Mouse (Mus musculus) kidney, embryonic 15.5 days (tissue): ENCODE measurements at regions not wholly inside any gene's neighbourhood (a gene's known extent, or its start where the extent isn't known, plus 50 kb on each side); places are given as distances from the start of the nearest gene placed in this dataset.

Experiments
- ATAC-seq: fragments of 200-750 bp; cut with Nextera tagmentation; replicated peaks from 2 replicates; pipeline ENCODE4 v1.8.0; 2017; ENCODE audit warnings: moderate TSS enrichment; ENCODE audit not compliant: low FRiP score
- H3K27ac ChIP-seq: fragments of 300-500 bp; sonication (generic); 2 replicates; pipeline ENCODE4 v1.5.1; 2015; ENCODE audit warnings: mild to moderate bottlenecking, inconsistent platforms
- H3K27me3 ChIP-seq: fragments of 300-500 bp; sonication (generic); 2 replicates; pipeline ENCODE4 v1.6.1; 2015; ENCODE audit warnings: inconsistent platforms
- H3K36me3 ChIP-seq: fragments of 300-500 bp; sonication (generic); 2 replicates; pipeline ENCODE4 v1.6.1; 2015; ENCODE audit warnings: inconsistent platforms
- H3K4me1 ChIP-seq: fragments of 300-500 bp; sonication (generic); 2 replicates; pipeline ENCODE4 v1.6.1; 2015; ENCODE audit warnings: inconsistent platforms
- H3K4me2 ChIP-seq: fragments of 300-500 bp; sonication (generic); 2 replicates; pipeline ENCODE4 v1.6.1; 2015; ENCODE audit warnings: moderate library complexity, mild to moderate bottlenecking, inconsistent platforms
- H3K4me3 ChIP-seq: fragments of 300-500 bp; sonication (generic); replicated peaks from 2 replicates; pipeline ENCODE4 v1.5.1; 2015; ENCODE audit warnings: mild to moderate bottlenecking, inconsistent platforms
- H3K9ac ChIP-seq: fragments of 300-500 bp; sonication (generic); 2 replicates; pipeline ENCODE4 v1.6.1; 2015; ENCODE audit warnings: mild to moderate bottlenecking, inconsistent platforms
- H3K9me3 ChIP-seq: fragments of 300-500 bp; sonication (generic); replicated peaks from 2 replicates; pipeline ENCODE4 v1.6.1; 2016; ENCODE audit warnings: inconsistent platforms
- WGBS: fragments of 180-500 bp; shearing (Covaris S2); methylation state at CpG from one replicate; pipeline ENCODE4 v1.1.7; 2015; ENCODE audit warnings: mixed read lengths; 5-methylcytosine and 5-hydroxymethylcytosine counted together

DNA sequence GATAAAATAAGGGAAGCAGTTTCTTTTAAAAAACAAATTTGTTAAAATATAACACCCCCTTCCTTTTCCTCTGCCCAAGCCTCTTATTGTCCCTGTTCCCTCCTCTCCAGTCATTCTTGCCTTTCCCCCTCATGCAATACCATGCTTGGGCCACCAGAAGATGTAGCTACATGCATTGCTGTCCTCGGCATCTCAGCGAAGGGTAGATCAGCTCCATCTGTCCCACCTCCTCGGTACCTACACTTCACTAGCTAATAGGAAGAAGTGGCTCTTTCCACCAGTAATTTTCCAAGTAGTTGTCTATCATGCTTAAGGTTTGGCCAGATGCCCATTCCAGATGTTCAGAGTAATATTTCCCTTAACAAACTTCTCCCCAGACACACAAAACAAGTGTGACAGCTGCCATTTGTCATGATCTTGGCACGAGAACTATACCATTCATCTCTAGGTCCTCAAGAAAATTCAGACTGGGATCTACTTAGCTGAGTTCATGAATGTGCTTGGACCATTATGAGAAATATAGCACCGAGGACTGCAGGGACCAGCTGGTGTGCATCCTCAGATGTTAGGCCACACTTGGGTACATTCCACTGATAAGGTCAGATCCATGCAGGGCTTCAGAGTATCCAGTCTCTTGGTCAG, 198.7 kb upstream of the Tnp1 start:
- Histone ChIP-seq H3K9me3 (no peaks in the 10 kb centered on the region), H3K4me3 (no peak overlapping the region), H3K27ac (0 out of 2 replicates have a peak overlapping the region, but pooled peaks have one; percentile 14), H3K27me3 (no peaks in the 10 kb centered on the region), H3K4me2 (no peak overlapping the region), H3K36me3 (no peaks in the 10 kb centered on the region), H3K4me1 (peaks cover 10% of the 10 kb centered on the region; the same call in 1 of the 2 replicates), H3K9ac (no peak overlapping the region)
- 64% methylated on average over 5 of the region's 5 CpGs for WGBS
- ATAC-seq: no peak

- no peak overlapping the region for H3K4me2 ChIP-seq
- no peaks in the 10 kb centered on the region for H3K4me1 ChIP-seq
- no peaks in the 10 kb centered on the region for H3K36me3 ChIP-seq
- no peak overlapping the region for H3K27ac ChIP-seq
- H3K9ac ChIP-seq: no peak overlapping the region
- WGBS: 35% methylated on average over 8 of the region's 8 CpGs
- H3K27me3 ChIP-seq: no peaks in the 10 kb centered on the region
- no peaks in the 10 kb centered on the region for H3K9me3 ChIP-seq
- ATAC-seq: no peak
- H3K4me3 ChIP-seq: no peak overlapping the region
These were observed 191.7 kb upstream of the Tnp1 start for GRCm38 (mm10) chr1:73207421-73207820.

- Histone ChIP-seq H3K27me3 (no peaks in the 10 kb centered on the region), H3K4me2 (no peak overlapping the region), H3K4me3 (no peak overlapping the region), H3K9ac (no peak overlapping the region), H3K27ac (no peak overlapping the region), H3K4me1 (no peaks in the 10 kb centered on the region), H3K36me3 (no peaks in the 10 kb centered on the region), H3K9me3 (no peaks in the 10 kb centered on the region)
- 82% methylated on average over 1 of the region's 1 CpGs for WGBS
- ATAC-seq: no peak
These were observed 190.1 kb upstream of the Tnp1 start for GRCm38 (mm10) chr1:73205788-73206187.

- Histone ChIP-seq H3K27ac (no peak overlapping the region), H3K4me3 (no peak overlapping the region), H3K4me2 (no peak overlapping the region), H3K9me3 (no peaks in the 10 kb centered on the region), H3K27me3 (no peaks in the 10 kb centered on the region), H3K4me1 (no peaks in the 10 kb centered on the region), H3K9ac (no peak overlapping the region), H3K36me3 (no peaks in the 10 kb centered on the region)
- ATAC-seq: peak; percentile 49; the same call in 1 of the 2 replicates
- 27% methylated on average over 2 of the region's 2 CpGs for WGBS
These were observed 184.4 kb upstream of the Tnp1 start for GRCm38 (mm10) chr1:73200112-73200511.

GRCm38 (mm10) chr1:73190832-73191231, 175.1 kb upstream of the Tnp1 start:
- H3K27ac ChIP-seq: no peak overlapping the region
- ATAC-seq: no peak
- no peak overlapping the region for H3K9ac ChIP-seq
- no peaks in the 10 kb centered on the region for H3K36me3 ChIP-seq
- no peak overlapping the region for H3K4me2 ChIP-seq
- no peaks in the 10 kb centered on the region for H3K4me1 ChIP-seq
- 31% methylated on average over 5 of the region's 5 CpGs for WGBS
- no peaks in the 10 kb centered on the region for H3K27me3 ChIP-seq
- no peaks in the 10 kb centered on the region for H3K9me3 ChIP-seq
- no peak overlapping the region for H3K4me3 ChIP-seq

DNA sequence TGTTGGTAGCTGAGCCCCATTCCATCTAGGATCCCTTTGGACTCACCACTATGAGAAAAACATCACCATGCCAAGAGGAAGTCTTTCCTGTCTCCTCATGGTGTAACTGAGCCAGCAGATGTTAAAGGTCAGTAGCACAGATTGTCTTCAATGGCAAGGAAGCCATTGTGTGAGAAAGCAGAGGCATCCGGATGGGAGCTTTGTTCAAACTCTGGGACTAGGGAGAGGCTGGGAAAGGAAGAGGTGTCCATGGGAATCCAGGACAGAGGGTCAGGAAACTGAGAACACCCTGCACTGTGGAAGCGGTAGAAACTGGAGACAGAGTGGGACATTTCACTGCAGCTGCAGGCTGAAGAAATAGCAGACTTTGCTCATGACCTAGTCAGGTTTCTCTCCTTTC, 173.1 kb upstream of the Tnp1 start:
- WGBS: 81% methylated on average over 2 of the region's 2 CpGs
- Histone ChIP-seq H3K9ac (no peak overlapping the region), H3K36me3 (no peaks in the 10 kb centered on the region), H3K4me2 (no peak overlapping the region), H3K9me3 (no peaks in the 10 kb centered on the region), H3K27ac (no peak overlapping the region), H3K27me3 (no peaks in the 10 kb centered on the region), H3K4me3 (no peak overlapping the region), H3K4me1 (no peaks in the 10 kb centered on the region)
- ATAC-seq: no peak

DNA sequence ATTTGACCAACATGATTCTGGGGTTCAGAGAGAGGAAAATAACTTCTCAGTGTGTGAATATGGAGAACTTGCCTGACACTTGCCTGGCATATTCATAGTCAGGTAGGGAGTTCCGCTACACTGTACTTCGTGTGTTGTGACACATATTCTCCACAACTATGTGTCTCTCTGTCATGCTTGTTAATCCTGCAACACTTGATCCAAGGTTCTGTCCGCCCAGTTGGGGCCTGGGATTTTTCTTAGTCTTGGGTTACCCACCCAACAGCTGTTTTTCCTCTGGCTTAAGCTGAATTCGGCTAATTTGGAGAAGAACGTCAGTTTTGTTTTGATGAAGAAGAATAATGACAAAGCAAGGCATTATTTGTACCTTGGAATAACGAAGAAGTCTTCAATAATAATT, 168.8 kb upstream of the Tnp1 start:
- WGBS: 59% methylated on average over 6 of the region's 6 CpGs
- no peak overlapping the region for H3K9ac ChIP-seq
- no peak for ATAC-seq
- no peaks in the 10 kb centered on the region for H3K9me3 ChIP-seq
- H3K27ac ChIP-seq: no peak overlapping the region
- no peak overlapping the region for H3K4me3 ChIP-seq
- no peaks in the 10 kb centered on the region for H3K27me3 ChIP-seq
- H3K4me1 ChIP-seq: no peaks in the 10 kb centered on the region
- H3K36me3 ChIP-seq: no peaks in the 10 kb centered on the region
- H3K4me2 ChIP-seq: no peak overlapping the region

- Histone ChIP-seq H3K4me1 (no peaks in the 10 kb centered on the region), H3K27ac (no peak overlapping the region), H3K9me3 (no peaks in the 10 kb centered on the region), H3K4me3 (no peak overlapping the region), H3K27me3 (no peaks in the 10 kb centered on the region), H3K36me3 (no peaks in the 10 kb centered on the region), H3K4me2 (no peak overlapping the region), H3K9ac (no peak overlapping the region)
- no peak for ATAC-seq
- WGBS: 65% methylated on average over 3 of the region's 3 CpGs
These were observed 163.1 kb upstream of the Tnp1 start for GRCm38 (mm10) chr1:73178810-73179209.

DNA sequence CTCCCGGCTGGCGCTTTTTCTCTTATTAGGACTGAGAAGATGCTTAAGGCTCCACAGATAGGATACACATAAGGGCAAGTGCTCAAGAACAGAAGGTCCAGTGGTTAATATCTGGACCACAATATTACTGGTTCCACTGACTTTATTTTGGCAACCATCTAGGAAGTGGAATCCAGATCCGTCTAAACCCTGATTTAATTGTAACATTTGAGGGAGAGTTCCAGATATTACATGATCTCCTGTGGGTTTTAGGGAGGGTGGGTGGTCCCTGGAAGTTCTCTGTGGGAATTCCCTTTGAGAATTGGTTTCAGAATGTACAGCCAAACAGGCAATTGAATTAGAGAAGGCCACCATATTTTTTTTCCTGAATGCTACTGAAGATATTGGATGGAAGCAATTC, 161.4 kb upstream of the Tnp1 start:
- Histone ChIP-seq H3K4me2 (no peak overlapping the region), H3K4me3 (no peak overlapping the region), H3K9ac (no peak overlapping the region), H3K36me3 (no peaks in the 10 kb centered on the region), H3K9me3 (no peaks in the 10 kb centered on the region), H3K4me1 (no peaks in the 10 kb centered on the region), H3K27me3 (no peaks in the 10 kb centered on the region), H3K27ac (no peak overlapping the region)
- WGBS: 93% methylated on average over 3 of the region's 3 CpGs
- no peak for ATAC-seq

- Histone ChIP-seq H3K9me3 (no peaks in the 10 kb centered on the region), H3K27ac (peak overlapping the region; percentile 49), H3K9ac (no peak overlapping the region), H3K27me3 (no peaks in the 10 kb centered on the region), H3K4me3 (no peak overlapping the region), H3K4me2 (no peak overlapping the region), H3K4me1 (peaks cover 28% of the 10 kb centered on the region), H3K36me3 (no peaks in the 10 kb centered on the region)
- ATAC-seq: peak; percentile 52
- 49% methylated on average over 3 of the region's 3 CpGs for WGBS
These were observed 154.9 kb upstream of the Tnp1 start for GRCm38 (mm10) chr1:73170668-73171008.

GRCm38 (mm10) chr1:73169929-73170667, 154.4 kb upstream of the Tnp1 start:
- WGBS: 49% methylated on average over 6 of the region's 6 CpGs
- Histone ChIP-seq H3K36me3 (no peaks in the 10 kb centered on the region), H3K4me3 (no peak overlapping the region), H3K27ac (peak overlapping the region; percentile 62), H3K9me3 (no peaks in the 10 kb centered on the region), H3K9ac (no peak overlapping the region), H3K4me2 (no peak overlapping the region), H3K4me1 (peaks cover 28% of the 10 kb centered on the region), H3K27me3 (no peaks in the 10 kb centered on the region)
- peak; percentile 90 for ATAC-seq

- 43% methylated on average over 10 of the region's 10 CpGs for WGBS
- H3K27ac ChIP-seq: peak overlapping the region; percentile 62
- peaks cover 28% of the 10 kb centered on the region for H3K4me1 ChIP-seq
- H3K4me3 ChIP-seq: no peak overlapping the region
- no peak overlapping the region for H3K4me2 ChIP-seq
- no peak overlapping the region for H3K9ac ChIP-seq
- H3K27me3 ChIP-seq: no peaks in the 10 kb centered on the region
- no peaks in the 10 kb centered on the region for H3K9me3 ChIP-seq
- H3K36me3 ChIP-seq: no peaks in the 10 kb centered on the region
- no peak for ATAC-seq
These were observed 153.6 kb upstream of the Tnp1 start for GRCm38 (mm10) chr1:73169077-73169869.
